Mouse (Mus musculus): ENCODE results near the gene Usp15. TPM values are rescaled to one million over a fixed set of nuclear protein-coding genes. Genes with fewer than 3 reads are reported as not detected.
A peak's percentile ranks its signal among the peaks of the same experiment; 100 is the strongest.

The Usp15 gene
- polyA plus RNA-seq, 1 experiment from 2014 or later: 77.1 TPM

DNA sequence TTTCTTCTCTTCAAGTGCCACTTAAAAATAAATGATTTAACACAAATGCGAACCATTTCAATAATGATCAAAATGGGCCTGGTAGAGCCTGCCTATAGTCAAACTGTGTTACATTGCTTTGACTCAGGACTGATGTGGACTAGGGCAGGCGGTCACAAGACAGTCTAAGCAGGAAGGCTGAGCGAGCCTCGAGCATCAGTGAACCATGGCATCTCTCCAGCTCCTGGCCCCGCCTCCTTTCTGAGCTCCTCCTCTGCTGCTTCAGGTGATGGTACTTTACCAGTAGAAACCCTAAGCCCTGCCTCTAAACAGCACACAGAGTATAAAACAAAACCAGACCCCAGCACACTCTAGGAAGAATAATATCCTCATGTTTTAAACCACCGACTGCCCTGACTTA, 36.3 kb downstream of the Usp15 start:
- Histone ChIP-seq H3K27me3 (ENCODE audit: control insufficient read depth, insufficient read depth, low read length) (no peaks in the 10 kb centered on the region), H3K9ac (ENCODE audit: low read length) (no peak overlapping the region), H3K4me2 (ENCODE audit: low read depth, severe bottlenecking) (no peak overlapping the region), H3K36me3 (ENCODE audit: control insufficient read depth, insufficient read depth, low read length) (peaks cover 6% of the 10 kb centered on the region; the same call in 1 of the 2 replicates), H3K4me1 (ENCODE audit: control insufficient read depth, insufficient read depth, low read length) (no peaks in the 10 kb centered on the region), H3K4me3 (ENCODE audit: low read depth, low read length) (no peak overlapping the region), H3K27ac (replicated peaks; ENCODE audit: low read depth, low read length) (no peak overlapping the region), H3K9me3 (ENCODE audit: control insufficient read depth, low read length) (no peaks in the 10 kb centered on the region)
- no peak for DNase-seq (ENCODE audit: low spot score)
- no peak for ATAC-seq (ENCODE audit: insufficient number of reproducible peaks, low FRiP score, low TSS enrichment, low read depth)
- 82% methylated on average over 6 of the region's 6 CpGs for WGBS

DNA sequence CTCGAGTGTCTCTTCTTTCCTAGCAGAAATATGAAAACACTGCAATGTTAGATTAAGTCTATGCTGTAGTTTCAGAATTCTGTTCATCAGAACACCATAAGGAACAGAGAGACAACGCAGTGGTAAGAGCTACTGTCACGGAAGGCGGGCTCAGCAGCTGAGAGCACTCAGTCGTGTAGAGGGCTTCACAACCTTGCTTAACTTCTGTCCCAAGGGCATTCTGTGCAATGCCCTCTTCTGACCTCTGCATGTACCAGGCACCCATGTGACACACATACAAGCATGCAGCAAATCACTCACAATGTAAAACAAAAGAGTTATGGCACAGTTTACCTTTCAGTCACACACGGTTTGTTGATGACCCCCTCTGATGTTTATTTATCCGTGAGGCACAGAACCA, 37.5 kb downstream of the Usp15 start:
- WGBS: 92% methylated on average over 7 of the region's 7 CpGs
- Histone ChIP-seq H3K9me3 (ENCODE audit: control insufficient read depth, low read length) (no peaks in the 10 kb centered on the region), H3K27me3 (ENCODE audit: control insufficient read depth, insufficient read depth, low read length) (no peaks in the 10 kb centered on the region), H3K4me1 (ENCODE audit: control insufficient read depth, insufficient read depth, low read length) (no peaks in the 10 kb centered on the region), H3K4me2 (ENCODE audit: low read depth, severe bottlenecking) (no peak overlapping the region), H3K4me3 (ENCODE audit: low read depth, low read length) (no peak overlapping the region), H3K36me3 (ENCODE audit: control insufficient read depth, insufficient read depth, low read length) (peaks cover 4% of the 10 kb centered on the region; the same call in 1 of the 2 replicates), H3K27ac (replicated peaks; ENCODE audit: low read depth, low read length) (no peak overlapping the region), H3K9ac (ENCODE audit: low read length) (no peak overlapping the region)
- no peak for ATAC-seq (ENCODE audit: insufficient number of reproducible peaks, low FRiP score, low TSS enrichment, low read depth)
- DNase-seq (ENCODE audit: low spot score): no peak

DNA sequence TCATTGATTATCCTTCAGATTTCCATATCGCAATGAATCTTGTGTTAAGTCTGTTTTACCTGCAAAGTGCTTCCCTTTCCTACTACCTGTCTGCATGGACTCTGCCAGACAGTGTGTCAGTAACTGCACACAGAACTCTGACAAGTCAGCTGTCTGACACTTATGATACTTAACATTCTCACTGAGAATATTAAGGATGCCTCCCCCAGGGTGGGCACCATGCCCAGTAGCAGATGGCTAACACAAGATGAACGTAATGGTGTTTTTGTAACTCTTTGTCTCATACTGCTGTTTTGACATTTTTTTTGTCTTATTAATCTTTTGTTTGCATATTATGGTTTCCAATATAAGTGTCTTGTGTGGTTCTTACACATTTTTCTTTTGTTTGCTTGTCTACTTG, 40.4 kb downstream of the Usp15 start:
- WGBS: 93% methylated on average over 2 of the region's 2 CpGs
- H3K4me2 ChIP-seq (ENCODE audit: low read depth, severe bottlenecking): no peak overlapping the region
- no peak overlapping the region for H3K27ac ChIP-seq (replicated peaks; ENCODE audit: low read depth, low read length)
- no peaks in the 10 kb centered on the region for H3K27me3 ChIP-seq (ENCODE audit: control insufficient read depth, insufficient read depth, low read length)
- DNase-seq (ENCODE audit: low spot score): no peak
- H3K36me3 ChIP-seq (ENCODE audit: control insufficient read depth, insufficient read depth, low read length): peaks cover 4% of the 10 kb centered on the region; the same call in 1 of the 2 replicates
- H3K4me3 ChIP-seq (ENCODE audit: low read depth, low read length): no peak overlapping the region
- no peak overlapping the region for H3K9ac ChIP-seq (ENCODE audit: low read length)
- no peaks in the 10 kb centered on the region for H3K9me3 ChIP-seq (ENCODE audit: control insufficient read depth, low read length)
- no peaks in the 10 kb centered on the region for H3K4me1 ChIP-seq (ENCODE audit: control insufficient read depth, insufficient read depth, low read length)
- ATAC-seq (ENCODE audit: insufficient number of reproducible peaks, low FRiP score, low TSS enrichment, low read depth): no peak

- DNase-seq (ENCODE audit: low spot score) (no peak), ATAC-seq (ENCODE audit: insufficient number of reproducible peaks, low FRiP score, low TSS enrichment, low read depth) (no peak)
- H3K4me1 ChIP-seq (ENCODE audit: control insufficient read depth, insufficient read depth, low read length): no peaks in the 10 kb centered on the region
- H3K4me3 ChIP-seq (ENCODE audit: low read depth, low read length): no peak overlapping the region
- 91% methylated on average over 6 of the region's 6 CpGs for whole genome bisulfite sequencing
- H3K36me3 ChIP-seq (ENCODE audit: control insufficient read depth, insufficient read depth, low read length): peaks cover 4% of the 10 kb centered on the region; the same call in 1 of the 2 replicates
- H3K4me2 ChIP-seq (ENCODE audit: low read depth, severe bottlenecking): no peak overlapping the region
- H3K9ac ChIP-seq (ENCODE audit: low read length): no peak overlapping the region
- H3K27me3 ChIP-seq (ENCODE audit: control insufficient read depth, insufficient read depth, low read length): no peaks in the 10 kb centered on the region
- no peak overlapping the region for H3K27ac ChIP-seq (replicated peaks; ENCODE audit: low read depth, low read length)
- H3K9me3 ChIP-seq (ENCODE audit: control insufficient read depth, low read length): no peaks in the 10 kb centered on the region
These were observed 41.0 kb downstream of the Usp15 start for GRCm38 (mm10) chr10:123155764-123156163.

DNA sequence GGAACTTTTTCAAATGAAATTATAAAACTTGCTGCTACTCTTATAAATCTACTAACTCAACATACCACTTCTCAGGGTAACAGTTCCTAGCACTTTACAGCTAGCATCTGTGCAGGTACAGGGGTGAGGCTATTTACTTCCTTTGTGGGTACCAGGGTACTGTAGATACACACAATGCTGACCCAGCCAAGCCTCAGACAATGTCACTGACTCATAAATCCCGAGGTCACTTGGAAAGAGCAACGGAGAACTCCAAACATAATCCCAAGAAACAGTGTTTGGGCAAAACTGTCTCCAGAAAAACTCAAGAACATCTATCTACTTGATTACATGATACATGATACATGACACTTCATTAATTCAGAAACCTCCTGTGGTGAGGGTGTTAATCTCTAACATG, 43.5 kb downstream of the Usp15 start:
- Histone ChIP-seq H3K9me3 (ENCODE audit: control insufficient read depth, low read length) (no peaks in the 10 kb centered on the region), H3K36me3 (ENCODE audit: control insufficient read depth, insufficient read depth, low read length) (peaks cover 2% of the 10 kb centered on the region; the same call in 1 of the 2 replicates), H3K27me3 (ENCODE audit: control insufficient read depth, insufficient read depth, low read length) (no peaks in the 10 kb centered on the region), H3K9ac (ENCODE audit: low read length) (no peak overlapping the region), H3K4me3 (ENCODE audit: low read depth, low read length) (no peak overlapping the region), H3K4me1 (ENCODE audit: control insufficient read depth, insufficient read depth, low read length) (no peaks in the 10 kb centered on the region), H3K4me2 (ENCODE audit: low read depth, severe bottlenecking) (no peak overlapping the region), H3K27ac (replicated peaks; ENCODE audit: low read depth, low read length) (no peak overlapping the region)
- ATAC-seq (ENCODE audit: insufficient number of reproducible peaks, low FRiP score, low TSS enrichment, low read depth) (no peak), DNase-seq (ENCODE audit: low spot score) (no peak)
- 87% methylated on average over 2 of the region's 2 CpGs for WGBS

- 65% methylated on average over 4 of the region's 4 CpGs for WGBS
- Histone ChIP-seq H3K4me1 (ENCODE audit: control insufficient read depth, insufficient read depth, low read length) (no peaks in the 10 kb centered on the region), H3K4me3 (ENCODE audit: low read depth, low read length) (no peak overlapping the region), H3K27ac (replicated peaks; ENCODE audit: low read depth, low read length) (no peak overlapping the region), H3K9ac (ENCODE audit: low read length) (no peak overlapping the region), H3K4me2 (ENCODE audit: low read depth, severe bottlenecking) (no peak overlapping the region), H3K9me3 (ENCODE audit: control insufficient read depth, low read length) (no peaks in the 10 kb centered on the region), H3K27me3 (ENCODE audit: control insufficient read depth, insufficient read depth, low read length) (no peaks in the 10 kb centered on the region), H3K36me3 (ENCODE audit: control insufficient read depth, insufficient read depth, low read length) (no peaks in the 10 kb centered on the region)
- DNase-seq (ENCODE audit: low spot score): no peak
- ATAC-seq (ENCODE audit: insufficient number of reproducible peaks, low FRiP score, low TSS enrichment, low read depth): no peak
These were observed 48.6 kb downstream of the Usp15 start for GRCm38 (mm10) chr10:123148025-123148814.

GRCm38 (mm10) chr10:123147180-123147579, 49.6 kb downstream of the Usp15 start:
- no peak overlapping the region for H3K4me3 ChIP-seq (ENCODE audit: low read depth, low read length)
- no peaks in the 10 kb centered on the region for H3K36me3 ChIP-seq (ENCODE audit: control insufficient read depth, insufficient read depth, low read length)
- ATAC-seq (ENCODE audit: insufficient number of reproducible peaks, low FRiP score, low TSS enrichment, low read depth) (0 out of 2 replicates have a peak, but pooled peaks have one; percentile 44), DNase-seq (ENCODE audit: low spot score) (no peak)
- no peak overlapping the region for H3K27ac ChIP-seq (replicated peaks; ENCODE audit: low read depth, low read length)
- 60% methylated on average over 6 of the region's 6 CpGs for WGBS
- no peaks in the 10 kb centered on the region for H3K9me3 ChIP-seq (ENCODE audit: control insufficient read depth, low read length)
- no peaks in the 10 kb centered on the region for H3K4me1 ChIP-seq (ENCODE audit: control insufficient read depth, insufficient read depth, low read length)
- H3K4me2 ChIP-seq (ENCODE audit: low read depth, severe bottlenecking): no peak overlapping the region
- H3K9ac ChIP-seq (ENCODE audit: low read length): no peak overlapping the region
- H3K27me3 ChIP-seq (ENCODE audit: control insufficient read depth, insufficient read depth, low read length): no peaks in the 10 kb centered on the region

DNA sequence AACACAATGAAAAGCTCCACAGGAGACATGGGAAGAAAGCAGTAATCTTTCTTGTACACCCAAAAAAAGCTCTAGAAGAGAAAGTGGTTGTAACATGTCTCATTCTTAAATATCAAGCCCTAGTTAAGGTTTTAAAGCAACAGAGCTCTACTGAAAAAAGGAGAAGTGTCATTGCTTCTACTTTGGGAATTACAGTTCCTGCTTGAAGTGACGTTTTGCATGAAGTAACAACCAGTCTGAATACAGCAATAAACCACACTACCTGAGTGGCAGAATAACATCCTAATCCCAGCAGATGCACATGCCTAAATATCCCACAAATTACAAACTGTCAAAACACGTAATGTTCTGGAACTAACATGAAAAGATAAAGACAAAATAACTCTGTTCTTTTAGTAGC, 50.4 kb downstream of the Usp15 start:
- ATAC-seq (ENCODE audit: insufficient number of reproducible peaks, low FRiP score, low TSS enrichment, low read depth): no peak
- 83% methylated on average over 2 of the region's 2 CpGs for WGBS
- Histone ChIP-seq H3K27ac (replicated peaks; ENCODE audit: low read depth, low read length) (no peak overlapping the region), H3K4me2 (ENCODE audit: low read depth, severe bottlenecking) (no peak overlapping the region), H3K36me3 (ENCODE audit: control insufficient read depth, insufficient read depth, low read length) (no peaks in the 10 kb centered on the region), H3K9ac (ENCODE audit: low read length) (no peak overlapping the region), H3K27me3 (ENCODE audit: control insufficient read depth, insufficient read depth, low read length) (no peaks in the 10 kb centered on the region), H3K4me1 (ENCODE audit: control insufficient read depth, insufficient read depth, low read length) (no peaks in the 10 kb centered on the region), H3K9me3 (ENCODE audit: control insufficient read depth, low read length) (no peaks in the 10 kb centered on the region), H3K4me3 (ENCODE audit: low read depth, low read length) (no peak overlapping the region)
- DNase-seq (ENCODE audit: low spot score): no peak

DNA sequence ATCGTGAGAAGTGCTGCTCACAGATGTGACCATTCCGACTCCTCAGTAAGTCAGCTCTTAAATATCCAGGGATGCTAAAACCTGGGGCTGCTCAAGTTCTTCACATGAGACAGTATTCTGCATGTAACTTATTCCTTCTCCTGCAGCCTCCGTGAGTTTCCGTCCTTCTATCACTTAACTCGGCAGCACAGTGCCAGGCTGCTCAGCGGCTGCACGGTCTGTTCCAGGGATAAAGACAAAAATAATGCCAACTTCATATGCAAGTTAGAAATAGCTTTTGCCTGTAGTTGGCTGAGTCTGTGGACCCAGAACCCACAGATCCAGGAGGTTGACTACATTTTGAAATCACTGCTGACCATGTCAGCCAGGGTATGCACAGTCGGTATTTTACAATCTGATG, 52.5 kb downstream of the Usp15 start:
- no peaks in the 10 kb centered on the region for H3K36me3 ChIP-seq (ENCODE audit: control insufficient read depth, insufficient read depth, low read length)
- H3K9me3 ChIP-seq (ENCODE audit: control insufficient read depth, low read length): no peaks in the 10 kb centered on the region
- H3K9ac ChIP-seq (ENCODE audit: low read length): no peak overlapping the region
- H3K4me1 ChIP-seq (ENCODE audit: control insufficient read depth, insufficient read depth, low read length): no peaks in the 10 kb centered on the region
- H3K4me2 ChIP-seq (ENCODE audit: low read depth, severe bottlenecking): no peak overlapping the region
- ATAC-seq (ENCODE audit: insufficient number of reproducible peaks, low FRiP score, low TSS enrichment, low read depth) (no peak), DNase-seq (ENCODE audit: low spot score) (no peak)
- H3K27ac ChIP-seq (replicated peaks; ENCODE audit: low read depth, low read length): no peak overlapping the region
- WGBS: 94% methylated on average over 8 of the region's 8 CpGs
- no peaks in the 10 kb centered on the region for H3K27me3 ChIP-seq (ENCODE audit: control insufficient read depth, insufficient read depth, low read length)
- H3K4me3 ChIP-seq (ENCODE audit: low read depth, low read length): no peak overlapping the region
